Mouse (Mus musculus) embryonic facial prominence, embryonic 13.5 days (tissue): ENCODE data around the gene Phldb2. TPM values are rescaled to one million over a fixed set of nuclear protein-coding genes. Genes with fewer than 3 reads are reported as not detected.
A peak's percentile ranks its signal among the peaks of the same experiment; 100 is the strongest.

Source experiments
- ATAC-seq: fragments of 200-750 bp; cut with Nextera tagmentation; 2 replicates; pipeline ENCODE4 v1.8.0; 2017; ENCODE audit warnings: low read depth; ENCODE audit not compliant: insufficient number of reproducible peaks, insufficient read depth, low FRiP score, low TSS enrichment
- H3K27ac ChIP-seq: fragments of 300-500 bp; sonication (generic); 2 replicates; pipeline ENCODE4 v1.5.1; 2015; ENCODE audit warnings: moderate library complexity, mild to moderate bottlenecking, inconsistent platforms
- H3K27me3 ChIP-seq: fragments of 300-500 bp; sonication (generic); 2 replicates; pipeline ENCODE4 v1.6.1; 2015; ENCODE audit warnings: mild to moderate bottlenecking, inconsistent platforms
- H3K36me3 ChIP-seq: fragments of 300-500 bp; sonication (generic); 2 replicates; pipeline ENCODE4 v1.6.1; 2015; ENCODE audit warnings: mild to moderate bottlenecking, inconsistent platforms
- H3K4me1 ChIP-seq: fragments of 300-500 bp; sonication (generic); 2 replicates; pipeline ENCODE4 v1.6.1; 2015; ENCODE audit warnings: inconsistent platforms
- H3K4me2 ChIP-seq: fragments of 300-500 bp; sonication (generic); 2 replicates; pipeline ENCODE4 v1.6.1; 2015; ENCODE audit warnings: moderate library complexity, mild to moderate bottlenecking, inconsistent platforms
- H3K4me3 ChIP-seq: fragments of 300-500 bp; sonication (generic); 2 replicates; pipeline ENCODE4 v1.5.1; 2015; ENCODE audit warnings: mild to moderate bottlenecking, inconsistent platforms
- H3K9ac ChIP-seq: fragments of 300-500 bp; sonication (generic); 2 replicates; pipeline ENCODE4 v1.6.1; 2015; ENCODE audit warnings: mild to moderate bottlenecking, inconsistent platforms
- H3K9me3 ChIP-seq: fragments of 300-500 bp; sonication (generic); 2 replicates; pipeline ENCODE4 v1.6.1; 2016; ENCODE audit warnings: inconsistent platforms
- WGBS: fragments of 180-500 bp; shearing (Covaris S2); methylation state at CpG from one replicate; pipeline ENCODE4 v1.1.7; 2015; ENCODE audit warnings: mixed read lengths; 5-methylcytosine and 5-hydroxymethylcytosine counted together
- polyA plus RNA-seq: library from polyadenylated mRNA; unstranded; fragments of >200 nt; fragmentation: Nextera tagmentation; extraction: Ambion mirVana; gene quantifications from 2 replicates; pipeline ENCODE4 v1.2.1, GENCODE M21; 2015

The Phldb2 gene
- polyA plus RNA-seq, 1 experiment from 2014 or later, result 55.0 TPM

GRCm38 (mm10) chr16:45810829-45811326 is 142.5 kb downstream of the Phldb2 start:
- WGBS, result 60% methylated on average over 6 of the region's 6 CpGs
- Histone ChIP-seq H3K9me3 (no peaks in the 10 kb centered on the region), H3K36me3 (peaks cover 26% of the 10 kb centered on the region), H3K4me2 (no peak overlapping the region), H3K27me3 (no peaks in the 10 kb centered on the region), H3K27ac (peak overlapping the region; percentile 13; the same call in 1 of the 2 replicates), H3K4me1 (peaks cover 13% of the 10 kb centered on the region), H3K4me3 (no peak overlapping the region), H3K9ac (no peak overlapping the region)
- ATAC-seq, result no peak

GRCm38 (mm10) chr16:45810155-45810554 is 143.2 kb downstream of the Phldb2 start:
- no peaks in the 10 kb centered on the region for H3K9me3 ChIP-seq
- no peak overlapping the region for H3K4me3 ChIP-seq
- no peak for ATAC-seq
- no peaks in the 10 kb centered on the region for H3K27me3 ChIP-seq
- H3K9ac ChIP-seq, result no peak overlapping the region
- peak overlapping the region; percentile 34 for H3K27ac ChIP-seq
- H3K4me1 ChIP-seq, result peaks cover 13% of the 10 kb centered on the region
- peaks cover 32% of the 10 kb centered on the region for H3K36me3 ChIP-seq
- WGBS, result 56% methylated on average over 2 of the region's 2 CpGs
- no peak overlapping the region for H3K4me2 ChIP-seq

GRCm38 (mm10) chr16:45804708-45805107 is 148.7 kb downstream of the Phldb2 start:
- H3K36me3 ChIP-seq, result peaks cover 69% of the 10 kb centered on the region
- ATAC-seq, result no peak
- no peaks in the 10 kb centered on the region for H3K9me3 ChIP-seq
- H3K4me3 ChIP-seq, result no peak overlapping the region
- H3K27ac ChIP-seq, result no peak overlapping the region
- H3K27me3 ChIP-seq, result no peaks in the 10 kb centered on the region
- H3K4me2 ChIP-seq, result no peak overlapping the region
- WGBS, result 70% methylated on average over 3 of the region's 3 CpGs
- no peaks in the 10 kb centered on the region for H3K4me1 ChIP-seq
- H3K9ac ChIP-seq, result no peak overlapping the region

GRCm38 (mm10) chr16:45800406-45800805 is 153.0 kb downstream of the Phldb2 start:
- 66% methylated on average over 2 of the region's 2 CpGs for WGBS
- Histone ChIP-seq H3K9me3 (no peaks in the 10 kb centered on the region), H3K27me3 (no peaks in the 10 kb centered on the region), H3K36me3 (peaks cover 59% of the 10 kb centered on the region), H3K4me3 (no peak overlapping the region), H3K27ac (0 out of 2 replicates have a peak overlapping the region, but pooled peaks have one; percentile 14), H3K9ac (no peak overlapping the region), H3K4me2 (no peak overlapping the region), H3K4me1 (no peaks in the 10 kb centered on the region)
- ATAC-seq, result no peak

GRCm38 (mm10) chr16:45799150-45799549 is 154.2 kb downstream of the Phldb2 start:
- Histone ChIP-seq H3K36me3 (peaks cover 51% of the 10 kb centered on the region), H3K27ac (no peak overlapping the region)
- ATAC-seq, result no peak

GRCm38 (mm10) chr16:45798591-45798990 is 154.8 kb downstream of the Phldb2 start:
- H3K36me3 ChIP-seq, result peaks cover 52% of the 10 kb centered on the region
- H3K27ac ChIP-seq, result no peak overlapping the region
- H3K9me3 ChIP-seq, result no peaks in the 10 kb centered on the region
- H3K9ac ChIP-seq, result no peak overlapping the region
- ATAC-seq, result no peak
- H3K4me3 ChIP-seq, result no peak overlapping the region
- no peak overlapping the region for H3K4me2 ChIP-seq
- no peaks in the 10 kb centered on the region for H3K27me3 ChIP-seq
- WGBS, result 89% methylated on average over 2 of the region's 2 CpGs
- no peaks in the 10 kb centered on the region; the same call in 1 of the 2 replicates for H3K4me1 ChIP-seq

More at GRCm38 (mm10) chr16:45799150-45799549, 154.2 kb downstream of the Phldb2 start:
- Histone ChIP-seq H3K4me2 (no peak overlapping the region), H3K9me3 (no peaks in the 10 kb centered on the region), H3K4me1 (no peaks in the 10 kb centered on the region; the same call in 1 of the 2 replicates), H3K9ac (no peak overlapping the region), H3K4me3 (no peak overlapping the region), H3K27me3 (no peaks in the 10 kb centered on the region)
- WGBS, result 80% methylated on average over 4 of the region's 4 CpGs

GRCm38 (mm10) chr16:45796815-45797214 is 156.6 kb downstream of the Phldb2 start:
- Histone ChIP-seq H3K9ac (no peak overlapping the region), H3K27ac (no peak overlapping the region), H3K4me3 (no peak overlapping the region), H3K4me1 (no peaks in the 10 kb centered on the region; the same call in 1 of the 2 replicates), H3K36me3 (peaks cover 48% of the 10 kb centered on the region), H3K27me3 (no peaks in the 10 kb centered on the region), H3K9me3 (no peaks in the 10 kb centered on the region), H3K4me2 (no peak overlapping the region)
- WGBS, result 57% methylated on average over 2 of the region's 2 CpGs
- ATAC-seq, result no peak

- WGBS, result 72% methylated on average over 5 of the region's 5 CpGs
- peaks cover 36% of the 10 kb centered on the region for H3K36me3 ChIP-seq
- H3K4me2 ChIP-seq, result no peak overlapping the region
- no peaks in the 10 kb centered on the region for H3K27me3 ChIP-seq
- no peaks in the 10 kb centered on the region for H3K9me3 ChIP-seq
- ATAC-seq, result no peak
- H3K27ac ChIP-seq, result no peak overlapping the region
- H3K9ac ChIP-seq, result no peak overlapping the region
- H3K4me1 ChIP-seq, result no peaks in the 10 kb centered on the region; the same call in 1 of the 2 replicates
- no peak overlapping the region for H3K4me3 ChIP-seq
Observed at GRCm38 (mm10) chr16:45795188-45795693, 158.2 kb downstream of the Phldb2 start.

- Histone ChIP-seq H3K27me3 (no peaks in the 10 kb centered on the region), H3K27ac (no peak overlapping the region), H3K36me3 (peaks cover 38% of the 10 kb centered on the region), H3K4me2 (no peak overlapping the region), H3K9me3 (no peaks in the 10 kb centered on the region), H3K9ac (no peak overlapping the region), H3K4me3 (no peak overlapping the region), H3K4me1 (no peaks in the 10 kb centered on the region; the same call in 1 of the 2 replicates)
- ATAC-seq, result no peak
- 77% methylated on average over 2 of the region's 2 CpGs for WGBS
Observed at GRCm38 (mm10) chr16:45792781-45793180, 160.6 kb downstream of the Phldb2 start.

GRCm38 (mm10) chr16:45791286-45791685 is 162.1 kb downstream of the Phldb2 start:
- Histone ChIP-seq H3K27me3 (no peaks in the 10 kb centered on the region), H3K9ac (no peak overlapping the region), H3K36me3 (peaks cover 38% of the 10 kb centered on the region), H3K4me3 (no peak overlapping the region), H3K9me3 (no peaks in the 10 kb centered on the region), H3K4me2 (no peak overlapping the region), H3K27ac (no peak overlapping the region), H3K4me1 (no peaks in the 10 kb centered on the region; the same call in 1 of the 2 replicates)
- 53% methylated on average over 5 of the region's 5 CpGs for WGBS
- no peak for ATAC-seq

- H3K4me2 ChIP-seq, result no peak overlapping the region
- no peaks in the 10 kb centered on the region for H3K27me3 ChIP-seq
- no peak overlapping the region for H3K27ac ChIP-seq
- no peak for ATAC-seq
- H3K9me3 ChIP-seq, result no peaks in the 10 kb centered on the region
- 95% methylated on average over 2 of the region's 2 CpGs for WGBS
- H3K4me1 ChIP-seq, result no peaks in the 10 kb centered on the region
- peaks cover 49% of the 10 kb centered on the region for H3K36me3 ChIP-seq
- H3K4me3 ChIP-seq, result no peak overlapping the region
- H3K9ac ChIP-seq, result no peak overlapping the region
Observed at GRCm38 (mm10) chr16:45789311-45789710, 164.1 kb downstream of the Phldb2 start.

- Histone ChIP-seq H3K9me3 (no peaks in the 10 kb centered on the region), H3K27ac (no peak overlapping the region), H3K27me3 (no peaks in the 10 kb centered on the region), H3K9ac (no peak overlapping the region), H3K4me1 (no peaks in the 10 kb centered on the region), H3K4me3 (no peak overlapping the region), H3K36me3 (peaks cover 44% of the 10 kb centered on the region), H3K4me2 (no peak overlapping the region)
- ATAC-seq, result no peak
- WGBS, result 92% methylated on average over 6 of the region's 6 CpGs
Observed at GRCm38 (mm10) chr16:45787650-45788049, 165.7 kb downstream of the Phldb2 start.
